Mouse (Mus musculus) liver, adult 2 months (tissue): ENCODE measurements around the gene Ccp110.

Experiments
- CTCF ChIP-seq: fragments of 200-500 bp; IDR thresholded peaks from 2 replicates; pipeline ENCODE4 v1.5.1; 2011; ENCODE audit warnings: low read depth, low read length, control low read depth
- POLR2A ChIP-seq: fragments of 200-500 bp; IDR thresholded peaks from 2 replicates; pipeline ENCODE4 v1.6.1; 2011; ENCODE audit warnings: low read length, control low read depth; ENCODE audit not compliant: insufficient read depth; ENCODE audit errors: extremely low read depth

DNA sequence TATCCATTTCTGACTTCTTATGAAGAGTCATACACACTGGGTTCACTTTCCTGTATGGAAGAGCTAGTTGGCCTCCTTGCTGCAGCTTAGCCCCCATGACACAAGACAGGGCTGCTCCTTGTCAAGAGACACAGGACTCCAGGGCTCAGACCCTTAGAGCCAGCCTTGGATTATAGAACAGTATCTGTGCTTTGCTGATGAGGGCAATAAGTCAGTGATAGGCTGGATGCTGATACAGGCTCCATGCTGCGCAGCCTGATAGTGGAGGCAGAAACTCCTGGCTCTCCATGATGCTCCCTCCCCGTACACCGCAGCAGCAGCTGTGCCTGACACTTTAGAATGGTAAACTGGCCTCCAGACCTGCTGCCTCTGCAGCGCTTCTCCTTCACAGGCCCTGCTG is 42.2 kb upstream of the Ccp110 start:
- TF ChIP-seq CTCF, result no peak
- no peak for TF ChIP-seq POLR2A
